Mouse (Mus musculus) lung, embryonic 14.5 days (tissue): Measurements from ENCODE around the gene H2al1c. TPM values are rescaled to one million over a fixed set of nuclear protein-coding genes. Genes with fewer than 3 reads are reported as not detected.
A peak's percentile ranks its signal among the peaks of the same experiment; 100 is the strongest.
"Not testable (repeated sequence)": the region's sequence is repeated elsewhere in the genome, so short reads cannot be mapped to it uniquely, and the experiment has no call there.

ENCODE experiments used
- ATAC-seq: fragments of 200-750 bp; cut with Nextera tagmentation; 2 replicates; pipeline ENCODE4 v1.8.0; 2017; ENCODE audit warnings: mild to moderate bottlenecking, moderate TSS enrichment, moderate library complexity; ENCODE audit not compliant: insufficient read depth
- DNase-seq: peaks from one replicate; pipeline ENCODE4 v3.0.0-alpha.2; 2015
- H3K27ac ChIP-seq: fragments of 300-500 bp; sonication (generic); 2 replicates; pipeline ENCODE4 v1.5.1; 2014; ENCODE audit warnings: low read depth, mild to moderate bottlenecking, moderate library complexity
- H3K27me3 ChIP-seq: fragments of 300-500 bp; sonication (generic); 2 replicates; pipeline ENCODE4 v1.6.1; 2014; ENCODE audit warnings: low read length, control low read depth; ENCODE audit not compliant: insufficient read depth
- H3K36me3 ChIP-seq: fragments of 300-500 bp; sonication (generic); 2 replicates; pipeline ENCODE4 v1.6.1; 2014; ENCODE audit warnings: control low read depth; ENCODE audit not compliant: insufficient read depth
- H3K4me1 ChIP-seq: fragments of 300-500 bp; sonication (generic); 2 replicates; pipeline ENCODE4 v1.6.1; 2014; ENCODE audit warnings: antibody characterized with exemption, control low read depth; ENCODE audit not compliant: insufficient read depth
- H3K4me2 ChIP-seq: fragments of 300-500 bp; sonication (generic); 2 replicates; pipeline ENCODE4 v1.6.1; 2014; ENCODE audit warnings: mild to moderate bottlenecking
- H3K4me3 ChIP-seq: fragments of 300-500 bp; sonication (generic); 2 replicates; pipeline ENCODE4 v1.5.1; 2014; ENCODE audit warnings: low read depth, low read length
- H3K9ac ChIP-seq: fragments of 300-500 bp; sonication (generic); 2 replicates; pipeline ENCODE4 v1.6.1; 2014
- H3K9me3 ChIP-seq: fragments of 300-500 bp; sonication (generic); 2 replicates; pipeline ENCODE4 v1.6.1; 2016; ENCODE audit warnings: low read depth, low read length, control low read depth
- CTCF ChIP-seq: IDR thresholded peaks from 2 replicates; pipeline ENCODE4 v1.5.1; 2016; ENCODE audit warnings: antibody characterized with exemption, low read depth
- WGBS: fragments of 180-500 bp; shearing (Covaris S2); extraction: QIAGEN DNeasy Blood & Tissue Kit; methylation state at CpG from one replicate; pipeline ENCODE4 v1.1.7; 2014; 5-methylcytosine and 5-hydroxymethylcytosine counted together
- polyA plus RNA-seq: library from polyadenylated mRNA; unstranded; fragments of >200 nt; fragmentation: Nextera tagmentation; extraction: Ambion mirVana; gene quantifications from 2 replicates; pipeline ENCODE4 v1.2.1, GENCODE M21; 2014

The H2al1c gene
- polyA plus RNA-seq, 1 experiment from 2014 or later, result not detected

DNA sequence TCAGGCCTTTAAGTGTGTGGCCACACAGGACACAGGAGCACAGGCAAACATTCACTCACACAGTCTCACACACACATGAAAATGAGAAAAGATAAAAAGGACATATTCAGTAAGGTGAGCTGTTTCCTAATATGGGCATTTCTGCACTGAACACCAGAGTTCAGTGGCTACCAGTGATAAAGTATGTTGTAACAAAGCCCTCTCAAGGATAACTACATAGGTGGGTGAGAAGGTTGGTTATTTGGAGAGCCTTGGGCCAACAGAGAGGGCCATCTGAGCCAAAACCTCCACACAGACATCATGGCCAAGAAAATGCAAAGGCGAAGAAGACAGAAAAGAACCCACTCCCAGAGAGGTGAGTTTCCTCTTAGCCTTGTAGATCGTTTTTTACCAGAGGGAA lies 22.1 kb downstream of the H2al1c start, which contains the start of gene H2al1j:
H2al1j (plus strand) TSS at position 301 of the 400 bp plus-strand sequence.
- not testable (repeated sequence) for H3K36me3 ChIP-seq, H3K4me1 ChIP-seq, H3K4me3 ChIP-seq, DNase-seq, ATAC-seq, H3K9me3 ChIP-seq, H3K27ac ChIP-seq, H3K9ac ChIP-seq, H3K27me3 ChIP-seq, H3K4me2 ChIP-seq
- WGBS, result 89% methylated on average over 2 of the region's 2 CpGs

DNA sequence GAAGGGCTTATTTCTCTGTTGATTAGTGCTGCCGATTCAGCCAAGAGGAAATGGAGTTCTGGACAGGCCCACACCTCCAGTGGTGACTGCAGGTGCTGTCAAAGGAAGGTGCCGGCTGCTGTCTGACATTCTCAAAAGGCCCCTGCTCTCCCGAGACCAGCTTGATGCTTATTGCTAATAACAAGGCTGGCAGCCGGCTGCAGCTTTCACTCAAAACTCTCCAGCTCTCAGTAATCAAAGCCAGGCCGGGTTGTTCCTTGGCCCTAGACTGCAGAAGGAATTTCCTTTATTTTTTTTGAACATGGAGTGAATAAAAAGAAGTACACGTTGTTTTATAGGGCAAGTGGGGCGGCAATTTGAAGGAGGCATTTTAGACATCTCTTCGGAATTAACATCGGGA lies 40.3 kb downstream of the H2al1c start:
- no peak overlapping the region for H3K4me2 ChIP-seq
- no peak overlapping the region for H3K4me3 ChIP-seq
- H3K9me3 ChIP-seq, result no peaks in the 10 kb centered on the region
- no peaks in the 10 kb centered on the region for H3K27me3 ChIP-seq
- H3K9ac ChIP-seq, result no peak overlapping the region
- no peaks in the 10 kb centered on the region for H3K4me1 ChIP-seq
- 54% methylated on average over 9 of the region's 9 CpGs for WGBS
- no peak overlapping the region for H3K27ac ChIP-seq
- ATAC-seq (no peak), DNase-seq (peak; percentile 6)
- TF ChIP-seq CTCF, result no peak
- no peaks in the 10 kb centered on the region for H3K36me3 ChIP-seq

DNA sequence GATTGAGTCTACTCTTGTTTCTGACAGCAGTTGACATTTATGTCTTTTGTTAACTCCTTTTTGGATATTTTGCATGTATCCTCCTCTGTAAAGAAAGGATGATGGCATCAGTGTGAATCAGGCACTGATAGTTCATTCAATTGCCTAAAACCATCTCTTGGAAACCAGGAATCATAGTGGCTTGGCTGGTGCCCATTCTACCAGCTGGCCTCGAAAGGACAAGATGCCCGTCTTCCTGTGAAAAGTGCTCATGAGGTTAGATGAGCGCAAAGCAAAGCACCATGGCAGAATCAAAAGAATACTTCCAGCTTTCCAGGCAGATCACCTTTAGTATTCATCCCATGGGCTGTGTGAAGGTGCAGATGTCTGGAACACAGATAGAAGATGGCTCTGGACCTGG lies 41.3 kb downstream of the H2al1c start:
- Histone ChIP-seq H3K4me3 (no peak overlapping the region), H3K27ac (no peak overlapping the region), H3K27me3 (no peaks in the 10 kb centered on the region), H3K4me2 (no peak overlapping the region), H3K4me1 (no peaks in the 10 kb centered on the region), H3K36me3 (no peaks in the 10 kb centered on the region), H3K9ac (no peak overlapping the region), H3K9me3 (no peaks in the 10 kb centered on the region)
- WGBS, result 85% methylated on average over 3 of the region's 3 CpGs
- no peak for ATAC-seq
- no peak for TF ChIP-seq CTCF
- DNase-seq, result no peak

Other genes with a start within 250 kb of the H2al1c start
- gene H2al1a, start 6.4 kb upstream of the H2al1c start, polyA plus RNA-seq, result not detected in 2 replicates
- gene H2al1b, start 3.2 kb upstream of the H2al1c start, polyA plus RNA-seq, result not detected in 2 replicates
- not detected in 2 replicates for gene H2al1d, start 3.2 kb downstream of the H2al1c start, polyA plus RNA-seq
- gene H2al1e, start 6.3 kb downstream of the H2al1c start, polyA plus RNA-seq, result not detected in 2 replicates
- not detected in 2 replicates for gene H2al1f, start 9.5 kb downstream of the H2al1c start, polyA plus RNA-seq
- gene H2al1g, start 12.6 kb downstream of the H2al1c start, polyA plus RNA-seq, result not detected in 2 replicates
- not detected in 2 replicates for gene H2al1h, start 15.8 kb downstream of the H2al1c start, polyA plus RNA-seq
- not detected in 2 replicates for gene H2al1i, start 19.0 kb downstream of the H2al1c start, polyA plus RNA-seq
- gene H2al1j, start 22.2 kb downstream of the H2al1c start, polyA plus RNA-seq, result not detected in 2 replicates